Mouse (Mus musculus) erythroblast, embryonic 14.5 days (primary cell): Measurements from ENCODE around the gene Il2rg. TPM values are rescaled to one million over a fixed set of nuclear protein-coding genes. Genes with fewer than 3 reads are reported as not detected.

ENCODE experiments used
- H3K27me3 ChIP-seq: 2 replicates; pipeline ENCODE4 v1.6.1; 2012; ENCODE audit warnings: inconsistent platforms; ENCODE audit not compliant: control insufficient read depth
- H3K36me3 ChIP-seq: 2 replicates; pipeline ENCODE4 v1.6.1; 2012; ENCODE audit warnings: mild to moderate bottlenecking, inconsistent platforms; ENCODE audit not compliant: control insufficient read depth
- H3K4me1 ChIP-seq: 2 replicates; pipeline ENCODE4 v1.6.1; 2012; ENCODE audit warnings: inconsistent platforms; ENCODE audit not compliant: control insufficient read depth
- H3K4me3 ChIP-seq: replicated peaks from 2 replicates; pipeline ENCODE3; 2012; ENCODE audit warnings: moderate library complexity, mild to moderate bottlenecking, inconsistent platforms
- H3K9me3 ChIP-seq: 2 replicates; pipeline ENCODE4 v1.6.1; 2012; ENCODE audit warnings: low read length, inconsistent platforms, mixed read lengths; ENCODE audit not compliant: control insufficient read depth
- GATA1 ChIP-seq: IDR thresholded peaks from 2 replicates; pipeline ENCODE4 v1.6.1; 2012; ENCODE audit warnings: low read length, inconsistent platforms, mixed read lengths
- TAL1 ChIP-seq: IDR thresholded peaks from 3 replicates; pipeline ENCODE4 v1.6.1; 2012; ENCODE audit warnings: low read length, inconsistent platforms, mixed read lengths
- polyA plus RNA-seq: library from polyadenylated mRNA; stranded (reverse); fragments of >175 nt; gene quantifications from 2 replicates; pipeline ENCODE4 v1.2.3, GENCODE M21; 2012

Il2rg gene
- polyA plus RNA-seq, 1 experiment, result 0.19 TPM

DNA sequence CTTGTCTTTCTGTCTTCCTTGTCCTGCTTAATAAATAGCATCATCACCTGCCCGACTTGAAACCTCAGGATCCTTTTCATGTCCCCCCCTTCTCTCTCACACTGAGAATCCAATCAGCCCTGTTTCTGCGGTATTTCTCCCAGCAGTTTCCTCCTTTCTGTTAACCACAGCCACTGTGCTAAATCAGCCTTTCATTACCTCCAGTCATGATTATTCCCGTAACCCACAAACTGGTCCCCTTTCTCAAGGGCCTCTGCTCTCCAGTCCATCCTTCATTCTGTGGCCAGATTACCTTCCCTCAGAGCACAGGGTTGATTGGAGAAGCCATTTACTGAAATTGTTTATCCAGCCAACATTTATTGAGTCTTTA, 685 bp upstream of the Il2rg start, which contains the start of gene Gm20489:
TSS of gene Gm20489 (minus strand) at position 269 of the 370 bp plus-strand sequence.
- H3K36me3 ChIP-seq, result no peaks in the 10 kb centered on the region
- H3K27me3 ChIP-seq, result peaks cover 9% of the 10 kb centered on the region
- H3K4me1 ChIP-seq, result peaks cover 19% of the 10 kb centered on the region
- H3K9me3 ChIP-seq, result no peaks in the 10 kb centered on the region
- peak within 1 kb of the TSS; percentile 9 for H3K4me3 ChIP-seq
- TF ChIP-seq GATA1 (no peak), TAL1 (no peak)

DNA sequence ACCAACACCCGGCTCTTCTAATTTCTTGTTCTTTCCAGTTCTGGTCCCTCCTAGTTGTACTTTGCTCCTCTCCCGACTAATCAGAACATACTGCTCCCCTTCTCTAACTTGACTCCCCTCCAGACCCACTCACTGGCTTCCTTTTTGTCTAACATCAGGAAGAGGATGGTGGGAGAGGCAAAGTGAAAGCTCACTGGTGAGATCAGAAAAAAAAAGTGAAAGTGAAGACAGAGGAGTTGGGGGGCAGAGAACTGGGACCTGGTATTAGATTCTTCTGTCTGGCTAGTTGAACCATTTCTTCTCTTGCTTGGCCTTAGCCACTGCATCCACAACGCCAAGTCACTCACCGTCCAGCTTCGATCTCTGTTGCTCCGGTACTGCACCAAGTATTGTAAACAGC, 1.4 kb downstream of the Il2rg start:
- H3K4me1 ChIP-seq, result peaks cover 9% of the 10 kb centered on the region
- H3K27me3 ChIP-seq, result peaks cover 9% of the 10 kb centered on the region
- TF ChIP-seq TAL1 (no peak), GATA1 (no peak)
- H3K36me3 ChIP-seq, result no peaks in the 10 kb centered on the region
- no peak overlapping the region for H3K4me3 ChIP-seq
- no peaks in the 10 kb centered on the region for H3K9me3 ChIP-seq

- H3K27me3 ChIP-seq, result peaks cover 9% of the 10 kb centered on the region
- H3K9me3 ChIP-seq, result no peaks in the 10 kb centered on the region
- peaks cover 15% of the 10 kb centered on the region for H3K4me1 ChIP-seq
- no peak within 1 kb of the TSS for H3K4me3 ChIP-seq
- H3K36me3 ChIP-seq, result peaks cover 14% of the 10 kb centered on the region
- TF ChIP-seq GATA1 (no peak), TAL1 (no peak)
Measured at GRCm38 (mm10) chrX:101263892-101264291, 4.2 kb downstream of the Il2rg start, which contains the start of gene Gm614. Gene Gm614, minus strand, starts transcription at chrX:101263992.

GRCm38 (mm10) chrX:101260441-101261325, 7.4 kb downstream of the Il2rg start:
- peaks cover 6% of the 10 kb centered on the region; the same call in 1 of the 2 replicates for H3K9me3 ChIP-seq

DNA sequence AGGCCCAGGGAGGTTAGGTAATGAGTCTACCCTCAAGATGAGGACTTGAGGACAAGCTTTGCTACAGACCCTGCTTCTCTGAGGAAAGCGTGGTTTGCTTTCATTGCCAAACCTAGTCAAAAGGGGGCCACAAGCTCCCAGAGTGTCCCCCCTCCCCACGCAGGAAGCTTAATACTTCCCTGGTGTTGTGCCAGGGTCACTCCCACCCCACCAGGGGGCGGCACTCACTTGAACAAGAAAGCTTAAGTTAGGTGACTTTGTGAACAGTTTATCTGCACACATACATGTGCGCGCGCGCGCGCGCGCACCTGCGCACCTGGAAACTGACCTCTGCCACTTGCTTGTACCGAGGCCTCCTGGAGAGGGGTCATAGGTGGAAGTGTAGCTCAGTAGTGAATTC, 11.5 kb downstream of the Il2rg start:
- no peak for TF ChIP-seq GATA1
- Histone ChIP-seq H3K27me3 (peaks cover 6% of the 10 kb centered on the region; the same call in 1 of the 2 replicates), H3K36me3 (peaks cover 48% of the 10 kb centered on the region), H3K4me1 (peaks cover 21% of the 10 kb centered on the region), H3K9me3 (peaks cover 15% of the 10 kb centered on the region), H3K4me3 (peak overlapping the region; percentile 76)

More at GRCm38 (mm10) chrX:101260441-101261325, 7.4 kb downstream of the Il2rg start:
- Histone ChIP-seq H3K4me3 (no peak overlapping the region), H3K4me1 (peaks cover 17% of the 10 kb centered on the region), H3K36me3 (peaks cover 46% of the 10 kb centered on the region), H3K27me3 (peaks cover 4% of the 10 kb centered on the region; the same call in 1 of the 2 replicates)
- TF ChIP-seq GATA1 (no peak), TAL1 (no peak)

DNA sequence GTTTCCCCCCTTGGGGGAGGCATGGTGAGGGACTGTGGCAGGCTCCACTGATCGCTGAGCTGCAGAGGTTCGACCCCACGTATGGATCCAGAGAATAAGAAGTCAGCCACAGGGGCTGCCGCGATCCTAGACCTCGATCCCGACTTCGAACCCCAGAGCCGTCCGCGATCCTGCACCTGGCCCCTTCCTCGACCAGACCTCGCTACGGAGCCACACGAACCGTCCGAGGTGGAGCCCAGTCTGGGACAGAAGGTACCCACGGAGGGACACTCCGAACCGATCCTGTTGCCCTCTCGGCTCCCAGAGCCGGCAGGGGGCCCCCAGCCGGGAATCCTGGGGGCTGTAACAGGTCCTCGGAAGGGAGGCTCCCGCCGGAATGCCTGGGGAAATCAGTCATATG, 13.3 kb downstream of the Il2rg start:
- peaks cover 43% of the 10 kb centered on the region for H3K36me3 ChIP-seq
- TF ChIP-seq GATA1 (no peak), TAL1 (no peak)
- H3K27me3 ChIP-seq, result peaks cover 6% of the 10 kb centered on the region; the same call in 1 of the 2 replicates

DNA sequence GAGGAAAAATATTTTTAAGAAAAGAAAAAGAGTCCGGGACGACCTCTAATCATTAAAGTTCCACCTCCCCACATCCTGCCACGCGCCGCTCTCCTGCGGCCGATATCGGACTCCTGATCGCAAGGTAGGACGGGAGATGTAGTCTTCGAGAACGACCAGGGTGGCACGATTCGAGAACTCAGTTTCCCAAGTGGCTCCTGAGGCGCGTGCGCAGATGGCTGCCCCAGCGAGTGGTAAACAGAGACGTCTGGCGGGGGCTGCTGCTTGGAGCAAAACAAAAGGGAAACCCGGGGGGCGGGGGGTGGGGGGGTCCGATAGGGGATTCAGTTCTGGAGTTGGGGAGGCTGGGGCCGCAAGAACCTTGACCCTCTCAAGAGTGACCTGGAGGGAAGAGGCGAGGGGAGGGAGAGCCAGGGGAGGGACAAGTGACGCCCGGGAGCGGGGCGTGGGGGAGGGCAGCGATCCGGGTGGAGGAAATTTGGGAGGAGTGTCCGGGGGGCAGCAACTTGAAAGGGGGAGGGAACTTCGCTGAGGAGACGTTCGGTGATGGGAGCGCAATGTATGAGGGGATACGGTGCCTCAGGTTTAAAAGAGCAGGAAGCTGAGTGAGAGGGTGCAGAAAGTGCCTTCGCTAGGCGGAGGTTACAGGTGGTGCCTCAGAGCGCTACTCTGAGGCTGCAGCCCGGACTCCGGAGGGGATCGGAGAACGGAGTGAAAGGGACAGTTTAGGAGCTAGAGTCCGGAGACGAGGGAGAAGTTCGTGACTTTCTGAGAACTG, 13.9 kb downstream of the Il2rg start, which contains the start of gene Foxo4:
TSS of gene Foxo4 (plus strand) at position 577 of the 778 bp plus-strand sequence.
- H3K4me3 ChIP-seq, result peak within 1 kb of the TSS; percentile 76
- H3K36me3 ChIP-seq, result peaks cover 37% of the 10 kb centered on the region
- no peak for TF ChIP-seq TAL1
- peak; percentile 77 for TF ChIP-seq GATA1
- H3K27me3 ChIP-seq, result peaks cover 6% of the 10 kb centered on the region; the same call in 1 of the 2 replicates
- H3K9me3 ChIP-seq, result peaks cover 15% of the 10 kb centered on the region
- H3K4me1 ChIP-seq, result peaks cover 15% of the 10 kb centered on the region

More for the DNA sequence above, 13.3 kb downstream of the Il2rg start:
- H3K9me3 ChIP-seq, result peaks cover 15% of the 10 kb centered on the region
- H3K4me3 ChIP-seq, result peak overlapping the region; percentile 76
- H3K4me1 ChIP-seq, result peaks cover 15% of the 10 kb centered on the region

- no peak for TF ChIP-seq GATA1
- no peak for TF ChIP-seq TAL1
- no peaks in the 10 kb centered on the region for H3K4me1 ChIP-seq
- no peak overlapping the region for H3K4me3 ChIP-seq
- no peaks in the 10 kb centered on the region for H3K36me3 ChIP-seq
- peaks cover 14% of the 10 kb centered on the region; the same call in 1 of the 2 replicates for H3K27me3 ChIP-seq
- H3K9me3 ChIP-seq, result no peaks in the 10 kb centered on the region
Measured at GRCm38 (mm10) chrX:101245011-101245410, 23.0 kb downstream of the Il2rg start.

DNA sequence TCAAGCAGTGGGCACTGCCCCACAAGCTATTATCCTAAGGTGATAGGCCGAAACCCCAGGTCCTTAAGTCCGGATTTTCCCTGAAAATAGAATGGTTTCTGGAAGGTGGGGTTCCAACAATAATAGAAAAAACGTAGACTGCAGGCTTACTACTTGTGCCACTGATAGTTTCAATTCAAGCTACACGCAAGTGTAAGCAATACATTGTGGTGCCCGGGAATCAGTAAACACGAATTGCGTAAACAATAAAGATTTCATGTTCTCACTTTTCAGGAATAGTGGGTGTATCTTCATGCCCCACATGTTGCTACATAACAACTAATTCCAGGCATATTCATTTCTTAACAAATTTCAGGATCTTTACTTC, 45.3 kb downstream of the Il2rg start:
- TF ChIP-seq TAL1, result no peak
- TF ChIP-seq GATA1, result no peak
- Histone ChIP-seq H3K4me3 (peak overlapping the region; percentile 80), H3K9me3 (no peaks in the 10 kb centered on the region), H3K36me3 (no peaks in the 10 kb centered on the region), H3K27me3 (peaks cover 14% of the 10 kb centered on the region; the same call in 1 of the 2 replicates), H3K4me1 (peaks cover 19% of the 10 kb centered on the region)
